9 mouse cellular contexts compared by ENCODE assay signal in genomic region chr13:111291161-111291957, GRCm38 (mm10). TPM values are rescaled to one million over a fixed set of nuclear protein-coding genes. Genes with fewer than 3 reads are reported as not detected.
DNase-seq lines count a peak whose midpoint lies in the region; ATAC-seq lines count a peak whose summit lies in the region.
"Had no signal": no experiment of that assay in that cellular context is flagged by ENCODE, and none has a peak within 500 bp of the region (broad histone marks: within the 10 kb centered on the region; RNA-seq: fewer than 3 reads in every experiment).

No protein-coding gene starts in this region.

- no peaks in the 10 kb centered on the region for H3K36me3 ChIP-seq in hindbrain, embryonic 12.5 days
- no peaks in the 10 kb centered on the region for H3K36me3 ChIP-seq in hindbrain, embryonic 11.5 days (ENCODE audit: control insufficient read depth, insufficient read depth, low read length)
- no peaks in the 10 kb centered on the region for H3K36me3 ChIP-seq in liver, embryonic 13.5 days
- H3K36me3 ChIP-seq in forebrain, embryonic 12.5 days (replicated peaks) = no peaks in the 10 kb centered on the region

- no peaks in the 10 kb centered on the region for H3K9me3 ChIP-seq in hindbrain, embryonic 12.5 days (replicated peaks)
- no peaks in the 10 kb centered on the region for H3K9me3 ChIP-seq in hindbrain, embryonic 11.5 days (ENCODE audit: control insufficient read depth, low read length)
- no peaks in the 10 kb centered on the region for H3K9me3 ChIP-seq in liver, embryonic 13.5 days (replicated peaks)
- no peaks in the 10 kb centered on the region for H3K9me3 ChIP-seq in forebrain, embryonic 12.5 days

- H3K4me3 ChIP-seq in hindbrain, embryonic 12.5 days = no peak overlapping the region
- no peak overlapping the region for H3K4me3 ChIP-seq in hindbrain, embryonic 11.5 days (ENCODE audit: low read depth, low read length)
- no peak overlapping the region for H3K4me3 ChIP-seq in liver, embryonic 13.5 days (replicated peaks)
- H3K4me3 ChIP-seq in forebrain, embryonic 12.5 days (replicated peaks) = no peak overlapping the region

- H3K27me3 ChIP-seq in hindbrain, embryonic 12.5 days = no peaks in the 10 kb centered on the region
- no peaks in the 10 kb centered on the region for H3K27me3 ChIP-seq in hindbrain, embryonic 11.5 days (ENCODE audit: control insufficient read depth, insufficient read depth, low read length)
- no peaks in the 10 kb centered on the region for H3K27me3 ChIP-seq in liver, embryonic 13.5 days
- H3K27me3 ChIP-seq in forebrain, embryonic 12.5 days = no peaks in the 10 kb centered on the region

- H3K9ac ChIP-seq in hindbrain, embryonic 12.5 days = no peak overlapping the region
- H3K9ac ChIP-seq in hindbrain, embryonic 11.5 days (ENCODE audit: low read depth, low read length) = no peak overlapping the region
- no peak overlapping the region for H3K9ac ChIP-seq in liver, embryonic 13.5 days
- H3K9ac ChIP-seq in forebrain, embryonic 12.5 days = no peak overlapping the region

- H3K4me1 ChIP-seq in hindbrain, embryonic 12.5 days = peaks cover 7% of the 10 kb centered on the region; the same call in 1 of the 2 replicates
- no peaks in the 10 kb centered on the region for H3K4me1 ChIP-seq in hindbrain, embryonic 11.5 days (replicated peaks; ENCODE audit: control insufficient read depth, insufficient read depth, low read length)
- H3K4me1 ChIP-seq in liver, embryonic 13.5 days (replicated peaks) = no peaks in the 10 kb centered on the region
- 0 out of 2 replicates have a peak, but pooled peaks cover 4% of the 10 kb centered on the region for H3K4me1 ChIP-seq in forebrain, embryonic 12.5 days

- 79% methylated on average over 17 of the region's 17 CpGs for WGBS in hindbrain, embryonic 12.5 days
- WGBS in hindbrain, embryonic 11.5 days = 72% methylated on average over 17 of the region's 17 CpGs
- WGBS in liver, embryonic 13.5 days (ENCODE audit: insufficient replicate concordance) = 61% methylated on average over 17 of the region's 17 CpGs
- WGBS in forebrain, embryonic 12.5 days = 84% methylated on average over 17 of the region's 17 CpGs

- H3K4me2 ChIP-seq in hindbrain, embryonic 12.5 days (replicated peaks) = no peak overlapping the region
- no peak overlapping the region for H3K4me2 ChIP-seq in hindbrain, embryonic 11.5 days (replicated peaks; ENCODE audit: low read depth, low read length)
- H3K4me2 ChIP-seq in liver, embryonic 13.5 days = no peak overlapping the region
- H3K4me2 ChIP-seq in forebrain, embryonic 12.5 days = no peak overlapping the region

- H3K27ac ChIP-seq in hindbrain, embryonic 12.5 days = peak overlapping the region; percentile 75
- H3K27ac ChIP-seq in hindbrain, embryonic 11.5 days (ENCODE audit: low read depth, low read length) = no peak overlapping the region
- H3K27ac ChIP-seq in liver, embryonic 13.5 days = peak overlapping the region; percentile 3; the same call in 1 of the 2 replicates
- H3K27ac ChIP-seq in forebrain, embryonic 12.5 days = no peak overlapping the region

- no peak for DNase-seq in hindbrain, embryonic 11.5 days (ENCODE audit: low spot score)
- peak; percentile 25 for DNase-seq in adipocyte (ENCODE audit: low spot score)
- peak; percentile 28 for DNase-seq in fibroblast of lung, adult 2 months (ENCODE audit: low read depth)
- DNase-seq in liver, embryonic 13.5 days = no peak
- DNase-seq in thymus, postnatal 25 days = no peak
- no peak for DNase-seq in retina, postnatal 1 day
- DNase-seq: thymus, postnatal 36 days had no signal

- no peak for ATAC-seq in hindbrain, embryonic 12.5 days (ENCODE audit: low FRiP score)
- no peak for ATAC-seq in hindbrain, embryonic 11.5 days (ENCODE audit: low FRiP score)
- no peak for ATAC-seq in liver, embryonic 13.5 days (ENCODE audit: low read depth)
- ATAC-seq in forebrain, embryonic 12.5 days (ENCODE audit: low FRiP score) = no peak

RNA-seq across cellular contexts. Expression of gene Actbl2, which starts 36.5 kb away (rescaled TPM):
- not detected in 2 replicates for polyA plus RNA-seq in hindbrain, embryonic 12.5 days (2016; fragmentation: Nextera tagmentation; extraction: Ambion mirVana)
- not detected in 2 replicates for polyA plus RNA-seq in hindbrain, embryonic 11.5 days (2014; fragmentation: Nextera tagmentation; extraction: Ambion mirVana)
- polyA plus RNA-seq in liver, embryonic 13.5 days (2015; fragmentation: Nextera tagmentation; extraction: Ambion mirVana) = not detected in 2 replicates
- not detected in 2 replicates for polyA plus RNA-seq in forebrain, embryonic 12.5 days (2016; fragmentation: Nextera tagmentation; extraction: Ambion mirVana)

Comparison
In these comparisons a context has a peak if more than half of its experiments do, and no peak if none do; other contexts are left out.
1. H3K27ac ChIP-seq: peak in hindbrain, embryonic 12.5 days (single experiment) and liver, embryonic 13.5 days (single experiment); none in hindbrain, embryonic 11.5 days (single experiment) and forebrain, embryonic 12.5 days (single experiment).
2. DNase-seq: peak in adipocyte (single experiment) and fibroblast of lung, adult 2 months (single experiment); none in hindbrain, embryonic 11.5 days (single experiment), liver, embryonic 13.5 days (single experiment), thymus, postnatal 25 days (single experiment) and retina, postnatal 1 day (single experiment).